Mouse (Mus musculus) intestine, embryonic 15.5 days (tissue): ENCODE data around the gene Foxl2. TPM values are rescaled to one million over a fixed set of nuclear protein-coding genes. Genes with fewer than 3 reads are reported as not detected.

ENCODE experiments used
- ATAC-seq: fragments of 200-750 bp; cut with Nextera tagmentation; 2 replicates; pipeline ENCODE4 v1.8.0; 2017; ENCODE audit warnings: moderate TSS enrichment, moderate library complexity
- H3K27ac ChIP-seq: fragments of 300-500 bp; sonication (generic); 2 replicates; pipeline ENCODE4 v1.5.1; 2015; ENCODE audit warnings: mild to moderate bottlenecking, inconsistent platforms
- H3K27me3 ChIP-seq: fragments of 300-500 bp; sonication (generic); replicated peaks from 2 replicates; pipeline ENCODE4 v1.6.1; 2015; ENCODE audit warnings: inconsistent platforms
- H3K36me3 ChIP-seq: fragments of 300-500 bp; sonication (generic); 2 replicates; pipeline ENCODE4 v1.6.1; 2015; ENCODE audit warnings: inconsistent platforms
- H3K4me1 ChIP-seq: fragments of 300-500 bp; sonication (generic); replicated peaks from 2 replicates; pipeline ENCODE4 v1.6.1; 2015; ENCODE audit warnings: inconsistent platforms
- H3K4me2 ChIP-seq: fragments of 300-500 bp; sonication (generic); replicated peaks from 2 replicates; pipeline ENCODE4 v1.6.1; 2015; ENCODE audit warnings: mild to moderate bottlenecking, inconsistent platforms
- H3K4me3 ChIP-seq: fragments of 300-500 bp; sonication (generic); replicated peaks from 2 replicates; pipeline ENCODE4 v1.5.1; 2015; ENCODE audit warnings: inconsistent platforms
- H3K9ac ChIP-seq: fragments of 300-500 bp; sonication (generic); 2 replicates; pipeline ENCODE4 v1.6.1; 2015; ENCODE audit warnings: inconsistent platforms
- H3K9me3 ChIP-seq: fragments of 300-500 bp; sonication (generic); 2 replicates; pipeline ENCODE4 v1.6.1; 2016; ENCODE audit warnings: inconsistent platforms
- WGBS: fragments of 180-500 bp; shearing (Covaris S2); methylation state at CpG from one replicate; pipeline ENCODE4 v1.1.7; 2015; 5-methylcytosine and 5-hydroxymethylcytosine counted together
- polyA plus RNA-seq: library from polyadenylated mRNA; unstranded; fragments of >200 nt; fragmentation: Nextera tagmentation; extraction: Ambion mirVana; gene quantifications from 2 replicates; pipeline ENCODE4 v1.2.1, GENCODE M21; 2015

Foxl2 gene
- polyA plus RNA-seq, 1 experiment from 2014 or later = not detected

GRCm38 (mm10) chr9:98954391-98955102 is 541 bp upstream of the Foxl2 start:
- Histone ChIP-seq H3K9ac (no peak overlapping the region), H3K27me3 (peaks cover 91% of the 10 kb centered on the region), H3K4me2 (peak overlapping the region; percentile 81), H3K4me3 (peak overlapping the region; percentile 38), H3K4me1 (peaks cover 34% of the 10 kb centered on the region), H3K9me3 (no peaks in the 10 kb centered on the region), H3K36me3 (no peaks in the 10 kb centered on the region), H3K27ac (no peak overlapping the region)
- ATAC-seq = no peak
- WGBS = 3% methylated on average over 33 of the region's 33 CpGs

DNA sequence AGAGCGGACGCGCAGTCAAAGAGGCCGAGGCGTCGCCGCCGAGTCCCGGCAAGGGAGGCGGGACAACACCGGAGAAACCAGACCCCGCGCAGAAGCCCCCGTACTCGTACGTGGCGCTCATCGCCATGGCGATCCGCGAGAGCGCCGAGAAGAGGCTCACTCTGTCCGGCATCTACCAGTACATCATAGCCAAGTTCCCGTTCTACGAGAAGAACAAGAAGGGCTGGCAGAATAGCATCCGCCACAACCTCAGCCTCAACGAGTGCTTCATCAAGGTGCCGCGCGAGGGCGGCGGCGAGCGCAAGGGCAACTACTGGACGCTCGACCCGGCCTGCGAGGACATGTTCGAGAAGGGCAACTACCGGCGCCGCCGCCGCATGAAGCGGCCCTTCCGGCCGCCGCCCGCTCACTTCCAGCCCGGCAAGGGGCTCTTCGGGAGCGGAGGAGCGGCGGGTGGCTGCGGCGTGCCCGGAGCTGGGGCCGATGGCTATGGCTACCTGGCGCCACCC is 682 bp downstream of the Foxl2 start:
- Histone ChIP-seq H3K27ac (no peak overlapping the region), H3K4me1 (peaks cover 34% of the 10 kb centered on the region), H3K4me3 (peak overlapping the region; percentile 38), H3K9me3 (no peaks in the 10 kb centered on the region), H3K9ac (no peak overlapping the region), H3K36me3 (no peaks in the 10 kb centered on the region), H3K4me2 (peak overlapping the region; percentile 81), H3K27me3 (peaks cover 96% of the 10 kb centered on the region)
- peak; percentile 24 for ATAC-seq
- WGBS = under 1% methylated on average over 60 of the region's 60 CpGs

DNA sequence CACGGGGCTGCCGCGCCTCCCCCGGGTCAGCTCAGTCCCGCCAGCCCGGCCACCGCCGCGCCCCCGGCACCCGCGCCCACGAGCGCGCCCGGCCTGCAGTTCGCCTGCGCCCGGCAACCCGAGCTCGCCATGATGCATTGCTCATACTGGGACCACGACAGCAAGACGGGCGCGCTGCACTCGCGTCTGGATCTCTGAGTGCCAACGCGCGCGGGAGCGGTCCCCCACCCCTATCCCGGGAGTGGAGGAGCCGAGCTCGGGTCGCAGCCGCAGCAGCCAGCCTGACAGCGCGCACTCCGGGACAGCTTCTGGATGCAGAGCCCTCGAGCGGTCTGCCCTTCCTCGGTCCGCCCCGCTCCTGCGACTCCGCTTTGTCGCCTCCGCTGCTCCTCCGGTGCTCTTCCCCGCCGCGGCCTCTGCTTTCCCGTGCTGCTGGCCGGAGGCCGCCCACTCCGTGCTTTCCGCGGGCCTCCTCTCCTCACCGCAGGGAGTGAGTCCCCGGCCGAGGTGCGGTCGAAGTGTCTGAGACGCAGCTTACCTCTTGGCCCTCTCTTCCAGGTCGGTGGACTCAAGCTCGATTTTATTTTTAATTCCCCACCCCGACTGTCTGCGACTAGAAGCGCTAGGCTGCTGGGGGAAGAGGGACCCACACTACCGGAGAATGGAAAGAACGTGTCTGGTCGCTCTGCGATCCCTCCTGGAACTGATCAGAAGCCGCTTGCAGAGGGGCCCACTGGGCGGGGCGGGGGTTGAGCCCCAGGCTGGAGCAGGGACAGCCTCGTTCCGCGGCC is 1.7 kb downstream of the Foxl2 start:
- Histone ChIP-seq H3K4me2 (peak overlapping the region; percentile 81), H3K9me3 (no peaks in the 10 kb centered on the region), H3K36me3 (no peaks in the 10 kb centered on the region), H3K27me3 (peaks cover 96% of the 10 kb centered on the region), H3K9ac (no peak overlapping the region), H3K4me1 (peaks cover 34% of the 10 kb centered on the region), H3K4me3 (peak overlapping the region; percentile 38), H3K27ac (no peak overlapping the region)
- WGBS = under 1% methylated on average over 80 of the region's 80 CpGs
- peak; percentile 38 for ATAC-seq

DNA sequence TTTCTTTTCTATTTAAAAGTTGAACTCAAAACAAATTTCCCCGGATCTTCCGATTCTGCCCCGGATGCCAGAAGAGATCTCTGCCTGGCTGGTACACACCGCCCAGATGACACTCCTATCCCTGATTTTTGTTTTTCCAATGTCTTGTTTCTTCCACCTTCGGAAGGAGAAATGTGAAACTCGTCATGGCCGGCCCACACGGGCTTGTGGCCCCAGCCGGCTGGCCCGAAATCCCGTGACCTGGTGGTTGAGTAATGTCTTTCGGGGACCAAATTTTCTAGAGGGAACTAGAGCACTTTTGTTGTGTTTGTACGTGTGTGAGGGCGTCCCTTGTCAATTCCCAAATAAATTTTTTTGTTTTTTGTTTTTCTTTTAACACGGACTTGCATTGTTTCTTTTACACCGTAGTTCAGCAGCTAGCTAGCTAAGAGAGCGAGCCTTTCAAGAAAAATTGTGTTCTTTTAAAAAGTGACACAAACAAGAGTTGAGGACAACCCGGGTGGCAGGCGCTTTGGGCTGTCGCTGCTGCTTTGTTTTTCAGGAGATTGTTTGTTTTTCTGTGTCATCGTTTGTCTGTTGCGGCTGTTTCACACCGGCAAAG is 2.8 kb downstream of the Foxl2 start:
- no peak for ATAC-seq
- 2% methylated on average over 23 of the region's 23 CpGs for WGBS
- H3K4me1 ChIP-seq = peaks cover 28% of the 10 kb centered on the region

GRCm38 (mm10) chr9:98958628-98959027 is 3.5 kb downstream of the Foxl2 start:
- WGBS = 4% methylated on average over 6 of the region's 6 CpGs

More for the DNA sequence above, 2.8 kb downstream of the Foxl2 start:
- Histone ChIP-seq H3K36me3 (no peaks in the 10 kb centered on the region), H3K9ac (no peak overlapping the region), H3K4me3 (no peak overlapping the region), H3K27me3 (peaks cover 96% of the 10 kb centered on the region), H3K27ac (no peak overlapping the region), H3K4me2 (no peak overlapping the region), H3K9me3 (no peaks in the 10 kb centered on the region)

DNA sequence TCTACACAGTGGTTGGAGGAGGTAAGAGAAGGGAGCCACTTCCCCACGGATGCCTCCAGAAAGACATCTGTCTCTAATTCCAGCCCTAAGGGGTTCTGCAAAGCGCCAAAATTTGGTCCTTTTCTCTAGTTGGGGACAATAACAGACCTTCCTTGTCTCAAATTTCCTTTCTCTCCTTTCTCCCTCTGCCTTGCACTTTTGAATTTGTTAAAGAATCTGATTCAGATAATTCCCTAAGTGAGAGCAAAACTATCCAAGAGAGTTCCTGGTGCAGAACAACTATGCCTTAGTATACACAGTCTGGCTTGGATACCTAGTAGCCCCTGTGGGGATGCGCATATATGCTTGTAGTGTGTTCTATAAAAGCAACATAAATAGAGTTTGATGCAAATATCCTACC is 4.8 kb downstream of the Foxl2 start:
- Histone ChIP-seq H3K27me3 (peaks cover 94% of the 10 kb centered on the region), H3K9me3 (no peaks in the 10 kb centered on the region), H3K4me3 (no peak overlapping the region), H3K27ac (no peak overlapping the region), H3K36me3 (no peaks in the 10 kb centered on the region), H3K9ac (no peak overlapping the region), H3K4me2 (no peak overlapping the region), H3K4me1 (peaks cover 24% of the 10 kb centered on the region)
- 32% methylated on average over 3 of the region's 3 CpGs for WGBS
- ATAC-seq = no peak

More at GRCm38 (mm10) chr9:98958628-98959027, 3.5 kb downstream of the Foxl2 start:
- peaks cover 96% of the 10 kb centered on the region for H3K27me3 ChIP-seq
- H3K4me3 ChIP-seq = no peak overlapping the region
- no peak overlapping the region for H3K4me2 ChIP-seq
- H3K27ac ChIP-seq = no peak overlapping the region
- peaks cover 28% of the 10 kb centered on the region for H3K4me1 ChIP-seq
- H3K9ac ChIP-seq = no peak overlapping the region
- ATAC-seq = no peak
- no peaks in the 10 kb centered on the region for H3K36me3 ChIP-seq
- H3K9me3 ChIP-seq = no peaks in the 10 kb centered on the region

DNA sequence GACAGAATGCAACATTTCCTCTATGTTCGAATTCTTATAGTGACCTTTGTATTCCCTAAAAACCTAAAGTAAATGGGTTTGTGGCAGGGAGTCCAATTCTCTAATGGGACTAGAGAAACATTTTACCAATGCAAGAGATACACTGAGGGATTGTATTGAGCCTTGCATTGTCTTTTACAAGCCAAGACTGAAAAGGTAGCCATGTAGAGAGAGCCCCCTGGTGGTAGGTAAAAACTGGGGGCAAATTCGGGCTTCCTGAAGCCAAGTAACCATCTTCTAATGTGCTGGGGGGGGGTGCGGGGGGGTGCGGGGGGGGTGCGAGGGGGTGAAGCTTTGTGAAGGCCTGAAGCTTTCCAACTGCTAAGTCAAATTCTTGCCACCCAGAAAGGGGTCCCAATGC is 5.3 kb downstream of the Foxl2 start:
- WGBS = 25% methylated on average over 5 of the region's 5 CpGs
- H3K36me3 ChIP-seq = no peaks in the 10 kb centered on the region
- ATAC-seq = no peak

DNA sequence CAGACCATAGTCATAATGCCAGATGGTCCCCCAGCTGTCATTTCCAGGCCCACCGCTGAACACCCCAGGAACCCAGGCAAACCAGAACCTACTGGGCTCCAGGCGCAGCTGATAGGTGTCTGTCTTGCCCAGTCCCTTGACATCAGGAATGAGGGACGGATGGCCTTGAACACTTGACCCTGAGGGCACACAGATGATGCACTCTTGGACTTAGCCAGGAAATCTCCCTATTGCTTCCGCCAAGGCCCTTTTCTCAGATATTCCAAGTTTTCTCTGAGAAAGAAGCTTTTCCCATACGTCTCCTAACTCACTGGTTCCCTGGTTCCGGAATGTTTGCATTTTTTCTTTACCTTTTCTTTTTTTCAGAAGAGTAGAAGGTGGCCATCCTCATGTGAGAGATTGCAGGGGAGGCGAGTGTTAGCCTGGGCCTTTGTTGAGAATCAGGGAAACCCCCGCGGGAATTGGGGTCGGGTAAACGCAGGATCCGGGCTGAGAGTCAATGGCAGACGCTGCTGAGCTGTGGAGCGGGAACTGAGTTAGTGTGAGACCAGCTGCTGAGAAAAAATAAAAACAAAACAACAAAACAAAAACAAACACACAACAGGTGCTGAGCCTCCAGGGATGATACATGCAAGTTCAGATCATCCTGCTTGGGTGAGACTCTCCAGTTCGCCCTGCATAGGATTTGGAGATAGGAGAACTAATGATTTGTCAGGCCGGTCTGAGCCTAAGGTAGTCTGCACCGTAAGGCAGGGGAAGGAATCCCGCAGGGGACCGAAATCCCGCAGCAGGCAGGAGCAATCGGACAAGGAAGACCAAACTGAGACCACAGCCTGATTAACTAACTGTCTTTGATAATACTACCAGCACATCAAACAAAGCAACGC is 6.7 kb downstream of the Foxl2 start:
- no peak overlapping the region for H3K27ac ChIP-seq
- no peak overlapping the region for H3K4me2 ChIP-seq
- peaks cover 85% of the 10 kb centered on the region for H3K27me3 ChIP-seq
- no peak for ATAC-seq
- WGBS = 7% methylated on average over 22 of the region's 22 CpGs
- H3K36me3 ChIP-seq = no peaks in the 10 kb centered on the region
- no peak overlapping the region for H3K9ac ChIP-seq
- H3K9me3 ChIP-seq = no peaks in the 10 kb centered on the region
- no peak overlapping the region for H3K4me3 ChIP-seq
- H3K4me1 ChIP-seq = peaks cover 4% of the 10 kb centered on the region

More for the DNA sequence above, 5.3 kb downstream of the Foxl2 start:
- no peaks in the 10 kb centered on the region for H3K9me3 ChIP-seq
- H3K27ac ChIP-seq = no peak overlapping the region
- H3K4me1 ChIP-seq = peaks cover 19% of the 10 kb centered on the region
- H3K4me3 ChIP-seq = no peak overlapping the region
- H3K4me2 ChIP-seq = no peak overlapping the region
- peaks cover 94% of the 10 kb centered on the region for H3K27me3 ChIP-seq
- H3K9ac ChIP-seq = no peak overlapping the region

- H3K27ac ChIP-seq = no peak overlapping the region
- no peak overlapping the region for H3K9ac ChIP-seq
- H3K4me2 ChIP-seq = no peak overlapping the region
- H3K4me1 ChIP-seq = no peaks in the 10 kb centered on the region
- WGBS = 1% methylated on average over 20 of the region's 20 CpGs
- H3K9me3 ChIP-seq = no peaks in the 10 kb centered on the region
- H3K27me3 ChIP-seq = peaks cover 87% of the 10 kb centered on the region
- H3K36me3 ChIP-seq = no peaks in the 10 kb centered on the region
- H3K4me3 ChIP-seq = no peak overlapping the region
- ATAC-seq = no peak
Observed at GRCm38 (mm10) chr9:98962478-98963142, 7.5 kb downstream of the Foxl2 start.

- H3K27ac ChIP-seq = no peak overlapping the region
- WGBS = 6% methylated on average over 18 of the region's 18 CpGs
- no peaks in the 10 kb centered on the region for H3K4me1 ChIP-seq
- H3K9ac ChIP-seq = no peak overlapping the region
- H3K9me3 ChIP-seq = no peaks in the 10 kb centered on the region
- peaks cover 79% of the 10 kb centered on the region for H3K27me3 ChIP-seq
- no peak overlapping the region for H3K4me3 ChIP-seq
- H3K4me2 ChIP-seq = no peak overlapping the region
- ATAC-seq = no peak
- no peaks in the 10 kb centered on the region for H3K36me3 ChIP-seq
Observed at GRCm38 (mm10) chr9:98963661-98964060, 8.6 kb downstream of the Foxl2 start.

DNA sequence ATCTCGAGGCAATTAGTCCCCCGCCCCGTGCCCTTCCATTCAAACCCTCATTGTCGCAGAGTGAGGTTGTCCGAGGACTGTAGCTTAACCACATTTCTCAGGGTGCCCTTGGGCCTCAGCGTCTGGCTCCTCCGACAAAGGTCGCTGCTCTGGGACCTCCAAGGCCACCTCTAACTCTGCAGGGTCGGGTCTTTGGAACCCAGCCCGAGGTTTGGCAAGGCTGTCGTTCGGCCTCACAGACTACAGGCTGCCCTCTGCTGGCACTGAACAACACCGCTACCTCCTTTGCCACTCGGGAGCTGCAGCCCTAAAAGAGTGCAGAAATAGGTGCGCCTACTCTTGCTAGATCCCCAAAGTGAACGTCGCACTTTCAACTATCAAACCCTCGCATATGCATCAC is 10.0 kb downstream of the Foxl2 start:
- Histone ChIP-seq H3K9ac (no peak overlapping the region), H3K9me3 (no peaks in the 10 kb centered on the region), H3K27ac (no peak overlapping the region), H3K36me3 (no peaks in the 10 kb centered on the region), H3K4me3 (no peak overlapping the region), H3K4me2 (peak overlapping the region; percentile 34; the same call in 1 of the 2 replicates), H3K27me3 (peaks cover 79% of the 10 kb centered on the region), H3K4me1 (no peaks in the 10 kb centered on the region)
- peak; percentile 51; the same call in 1 of the 2 replicates for ATAC-seq
- WGBS = 2% methylated on average over 18 of the region's 18 CpGs
